Mouse (Mus musculus): ENCODE results near the gene Larp7. TPM values are rescaled to one million over a fixed set of nuclear protein-coding genes. Genes with fewer than 3 reads are reported as not detected.

Gene Larp7
- total RNA-seq, 4 experiments from 2014 or later = 16.2 to 20.6 (median 18.0) TPM

- DNase-seq (ENCODE audit: low spot score in 2 of 2) = no peak
These were observed 40.3 kb downstream of the Larp7 start for GRCm38 (mm10) chr3:127512794-127513335.

GRCm38 (mm10) chr3:127511786-127512746, 41.1 kb downstream of the Larp7 start:
- no peak for DNase-seq (ENCODE audit: low spot score in 2 of 2)

GRCm38 (mm10) chr3:127507878-127508783, 45.0 kb downstream of the Larp7 start:
- no peak for DNase-seq (ENCODE audit: low spot score in 2 of 2)

GRCm38 (mm10) chr3:127498742-127499400, 54.3 kb downstream of the Larp7 start, which contains the start of gene Ank2:
Gene Ank2, minus strand, starts transcription at chr3:127499350.
- DNase-seq (ENCODE audit: low spot score in 2 of 2) = peak; percentile 40 to 77

GRCm38 (mm10) chr3:127498197-127498741, 54.9 kb downstream of the Larp7 start:
- peak; percentile 15 to 47 for DNase-seq (ENCODE audit: low spot score in 2 of 2)

GRCm38 (mm10) chr3:127492663-127493062, 60.5 kb downstream of the Larp7 start:
- no peak for DNase-seq (ENCODE audit: low spot score in 2 of 2)

- DNase-seq (ENCODE audit: low spot score in 2 of 2) = no peak
These were observed 65.8 kb downstream of the Larp7 start for GRCm38 (mm10) chr3:127487302-127487701.

Small RNAs within 50 kb of the gene (microRNA-seq; reads per million reads assigned to microRNA genes)
- gene Mir302a (0 to 0.22 reads per million in 2 experiments), gene Mir302b (0 to 0.21 reads per million in 2 experiments), gene Mir302c (0 reads per million in 2 experiments), gene Mir302d (0 to 1.5 reads per million in 2 experiments), gene Mir367 (0 reads per million in 2 experiments)

Other genes starting within 250 kb of the Larp7 start
- gene Ank2, start 54.0 kb downstream of the Larp7 start, total RNA-seq (2022) = 100 to 1,000 TPM; 772 to 913 (median 838) TPM
- gene Zgrf1, start 140 bp upstream of the Larp7 start, total RNA-seq (2022) = 1 to 10 TPM; 2.7 to 4.1 (median 3.3) TPM
- under 1 TPM in 3 of 4 experiments, not detected in 1; 0.25 to 0.33 (median 0.32) TPM for gene Neurog2, start 79.8 kb upstream of the Larp7 start, total RNA-seq (2022)
- 1 to 10 TPM; 5.9 to 8.1 (median 7.3) TPM for gene Alpk1, start 227.2 kb upstream of the Larp7 start, total RNA-seq (2022)
- gene Tifa, start 236.5 kb upstream of the Larp7 start, total RNA-seq (2022) = 10 to 100 TPM in 2 of 4 experiments, 1 to 10 TPM in 2; 5.6 to 10.1 (median 8.5) TPM